Mouse (Mus musculus) intestine, embryonic 14.5 days (tissue): Measurements from ENCODE around the gene Abcb11. TPM values are rescaled to one million over a fixed set of nuclear protein-coding genes. Genes with fewer than 3 reads are reported as not detected.
"Not testable (repeated sequence)": the region's sequence is repeated elsewhere in the genome, so short reads cannot be mapped to it uniquely, and the experiment has no call there.

ENCODE experiments used
- ATAC-seq: fragments of 200-750 bp; cut with Nextera tagmentation; replicated peaks from 2 replicates; pipeline ENCODE4 v1.8.0; 2017; ENCODE audit warnings: low read depth, moderate number of reproducible peaks, moderate TSS enrichment, moderate library complexity; ENCODE audit not compliant: low FRiP score, low TSS enrichment
- DNase-seq: peaks from one replicate; pipeline ENCODE4 v3.0.0-alpha.2; 2018; ENCODE audit warnings: low spot score
- H3K27ac ChIP-seq: fragments of 300-500 bp; sonication (generic); 2 replicates; pipeline ENCODE4 v1.5.1; 2014; ENCODE audit warnings: low read depth, mild to moderate bottlenecking, control low read depth
- H3K27me3 ChIP-seq: fragments of 300-500 bp; sonication (generic); replicated peaks from 2 replicates; pipeline ENCODE4 v1.6.1; 2014; ENCODE audit warnings: low read length, control low read depth; ENCODE audit not compliant: control insufficient read depth, insufficient read depth
- H3K36me3 ChIP-seq: fragments of 300-500 bp; sonication (generic); 2 replicates; pipeline ENCODE4 v1.6.1; 2014; ENCODE audit warnings: low read length, control low read depth; ENCODE audit not compliant: control insufficient read depth, insufficient read depth
- H3K4me1 ChIP-seq: fragments of 300-500 bp; sonication (generic); replicated peaks from 2 replicates; pipeline ENCODE4 v1.6.1; 2014; ENCODE audit warnings: low read length, control low read depth, mixed read lengths; ENCODE audit not compliant: control insufficient read depth, insufficient read depth
- H3K4me2 ChIP-seq: fragments of 300-500 bp; sonication (generic); 2 replicates; pipeline ENCODE4 v1.6.1; 2014; ENCODE audit warnings: low read length
- H3K4me3 ChIP-seq: fragments of 300-500 bp; sonication (generic); 2 replicates; pipeline ENCODE4 v1.5.1; 2014; ENCODE audit warnings: low read depth, low read length, control low read depth, mixed read lengths
- H3K9ac ChIP-seq: fragments of 300-500 bp; sonication (generic); 2 replicates; pipeline ENCODE4 v1.6.1; 2014; ENCODE audit warnings: mild to moderate bottlenecking, low read length
- H3K9me3 ChIP-seq: fragments of 300-500 bp; sonication (generic); 2 replicates; pipeline ENCODE4 v1.6.1; 2016; ENCODE audit warnings: low read length, control low read depth; ENCODE audit not compliant: control insufficient read depth
- WGBS: fragments of 180-500 bp; shearing (Covaris S2); extraction: QIAGEN DNeasy Blood & Tissue Kit; methylation state at CpG from one replicate; pipeline ENCODE4 v1.1.7; 2014; 5-methylcytosine and 5-hydroxymethylcytosine counted together
- polyA plus RNA-seq: library from polyadenylated mRNA; unstranded; fragments of >200 nt; fragmentation: Nextera tagmentation; extraction: Ambion mirVana; gene quantifications from 2 replicates; pipeline ENCODE4 v1.2.1, GENCODE M21; 2014

The Abcb11 gene
- polyA plus RNA-seq, 1 experiment from 2014 or later = not detected

DNA sequence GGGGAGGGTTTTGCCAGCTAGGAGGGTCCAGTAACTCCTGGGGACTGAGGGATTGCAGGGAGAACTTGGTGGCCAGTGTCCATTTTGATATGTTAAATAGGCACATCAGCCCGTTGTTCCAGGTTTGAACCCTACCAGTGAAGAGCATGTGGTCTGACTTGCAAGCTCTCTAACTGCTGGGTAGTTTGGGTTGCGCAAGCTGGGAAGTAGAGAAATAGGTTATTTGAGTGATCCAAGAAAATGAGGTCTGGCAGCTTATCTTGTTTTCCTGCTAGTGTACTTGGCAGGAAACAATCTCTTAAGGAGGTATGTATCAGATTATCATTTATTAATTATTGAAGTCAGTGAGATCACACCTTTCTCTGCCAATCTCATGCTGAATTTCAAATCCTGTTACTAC lies 22.4 kb upstream of the Abcb11 start:
- H3K27ac ChIP-seq = no peak overlapping the region
- H3K4me1 ChIP-seq = no peaks in the 10 kb centered on the region
- H3K9me3 ChIP-seq = no peaks in the 10 kb centered on the region
- ATAC-seq (no peak), DNase-seq (no peak)
- no peaks in the 10 kb centered on the region for H3K27me3 ChIP-seq
- 86% methylated on average over 2 of the region's 2 CpGs for WGBS
- no peak overlapping the region for H3K4me2 ChIP-seq
- no peaks in the 10 kb centered on the region for H3K36me3 ChIP-seq
- H3K4me3 ChIP-seq = no peak overlapping the region
- no peak overlapping the region for H3K9ac ChIP-seq

DNA sequence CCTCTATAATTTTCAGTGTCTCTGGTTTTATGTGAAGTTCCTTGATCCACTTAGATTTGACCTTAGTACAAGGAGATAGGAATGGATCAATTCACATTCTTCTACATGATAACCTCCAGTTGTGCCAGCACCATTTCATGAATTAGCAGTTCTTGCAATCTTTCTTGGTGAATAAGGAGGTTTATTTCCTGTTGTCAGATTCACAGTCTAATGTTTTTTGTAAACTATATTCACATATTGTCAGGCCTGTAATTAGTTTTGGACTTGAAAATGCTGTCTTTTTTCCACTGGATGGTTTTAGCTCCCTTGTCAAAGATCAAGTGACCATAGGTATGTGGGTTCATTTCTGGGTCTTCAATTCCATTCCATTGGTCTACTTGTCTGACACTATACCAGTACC lies 13.0 kb upstream of the Abcb11 start:
- H3K27ac ChIP-seq, H3K4me1 ChIP-seq, H3K9me3 ChIP-seq, H3K4me3 ChIP-seq, H3K9ac ChIP-seq, DNase-seq, H3K36me3 ChIP-seq, H3K4me2 ChIP-seq, H3K27me3 ChIP-seq: not testable (repeated sequence)
- ATAC-seq = peak; percentile 100

DNA sequence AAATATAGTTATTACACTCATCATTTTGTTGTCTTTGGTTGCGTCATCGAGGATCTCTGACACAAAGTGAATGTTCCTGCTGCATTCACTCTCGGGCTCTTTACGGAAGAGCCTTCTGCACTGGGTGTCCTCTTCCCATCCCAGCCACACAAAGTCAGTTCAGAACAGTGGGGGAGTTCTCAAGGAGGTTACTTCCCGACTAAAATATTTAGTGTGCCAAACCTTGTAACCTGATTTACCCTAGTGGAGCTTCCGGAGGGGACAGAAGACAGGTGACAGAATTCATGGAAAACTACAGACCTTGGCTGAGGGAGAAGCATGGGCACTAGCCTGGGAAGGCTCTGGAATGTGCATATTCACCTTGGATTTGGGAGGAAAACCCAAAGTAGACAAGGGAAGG lies 910 bp downstream of the Abcb11 start:
- Histone ChIP-seq H3K4me1 (no peaks in the 10 kb centered on the region), H3K9me3 (no peaks in the 10 kb centered on the region), H3K9ac (no peak overlapping the region), H3K4me3 (no peak overlapping the region), H3K36me3 (no peaks in the 10 kb centered on the region), H3K27me3 (no peaks in the 10 kb centered on the region), H3K4me2 (no peak overlapping the region), H3K27ac (no peak overlapping the region)
- ATAC-seq (no peak), DNase-seq (no peak)
- WGBS = 91% methylated on average over 6 of the region's 6 CpGs

DNA sequence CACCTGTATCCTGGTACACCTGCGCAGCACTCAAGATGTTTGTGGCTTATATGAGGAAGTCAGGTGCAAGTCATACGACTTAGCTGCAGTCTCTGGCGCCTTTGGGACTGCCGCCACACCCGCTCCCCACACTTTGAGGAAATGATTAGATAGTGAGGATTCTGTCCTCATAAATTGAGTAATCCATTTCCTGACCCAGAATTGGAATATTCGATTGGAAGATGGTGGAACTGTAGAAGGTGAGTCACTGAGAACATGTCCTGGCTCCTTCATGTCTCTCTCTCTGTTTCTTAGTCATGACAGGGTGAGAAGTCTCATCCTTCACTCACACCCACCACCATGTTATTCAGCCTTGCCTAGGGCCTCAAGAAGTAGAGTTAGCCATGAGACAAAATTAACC lies 10.9 kb downstream of the Abcb11 start:
- ATAC-seq = not testable (repeated sequence)

DNA sequence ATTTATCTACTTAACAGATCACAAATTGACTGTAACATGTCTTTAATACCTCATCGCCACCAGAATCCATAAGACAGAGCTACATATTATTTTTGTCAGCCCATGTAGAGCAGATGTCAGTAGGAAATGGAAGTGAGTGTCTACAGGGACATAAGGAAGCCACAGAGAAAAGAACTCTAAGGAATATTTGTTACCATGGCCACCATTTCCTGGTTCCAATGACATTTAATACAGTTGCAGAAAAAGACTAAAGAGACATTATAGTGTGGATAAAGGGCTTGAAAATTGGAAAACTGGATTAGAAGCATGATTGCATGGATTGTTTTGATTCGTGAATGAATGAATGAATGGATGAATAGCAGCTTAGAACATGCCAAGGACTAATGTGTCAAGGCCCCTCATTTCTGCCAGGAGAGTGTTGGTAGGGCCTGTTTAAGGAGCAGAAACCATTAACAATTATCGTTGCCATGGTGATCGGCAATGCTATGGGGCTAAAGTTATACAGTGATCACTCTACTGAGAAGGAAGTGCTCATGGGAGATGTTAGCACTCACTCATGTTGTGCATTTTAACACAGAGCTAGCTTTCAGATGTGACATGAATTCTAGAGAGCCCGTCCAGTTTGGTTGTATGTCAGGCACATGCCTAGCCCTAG lies 13.8 kb downstream of the Abcb11 start:
- DNase-seq = no peak
- Histone ChIP-seq H3K27me3 (no peaks in the 10 kb centered on the region), H3K4me2 (no peak overlapping the region), H3K4me1 (no peaks in the 10 kb centered on the region), H3K27ac (no peak overlapping the region), H3K4me3 (no peak overlapping the region), H3K9me3 (no peaks in the 10 kb centered on the region), H3K9ac (no peak overlapping the region), H3K36me3 (no peaks in the 10 kb centered on the region)
- no peak for ATAC-seq
- WGBS = 88% methylated on average over 5 of the region's 5 CpGs

More for the DNA sequence above, 10.9 kb downstream of the Abcb11 start:
- DNase-seq, H3K4me3 ChIP-seq, H3K9me3 ChIP-seq, H3K4me2 ChIP-seq, H3K36me3 ChIP-seq, H3K27ac ChIP-seq, H3K9ac ChIP-seq, H3K4me1 ChIP-seq, H3K27me3 ChIP-seq: not testable (repeated sequence)
- 85% methylated on average over 5 of the region's 6 CpGs for WGBS

DNA sequence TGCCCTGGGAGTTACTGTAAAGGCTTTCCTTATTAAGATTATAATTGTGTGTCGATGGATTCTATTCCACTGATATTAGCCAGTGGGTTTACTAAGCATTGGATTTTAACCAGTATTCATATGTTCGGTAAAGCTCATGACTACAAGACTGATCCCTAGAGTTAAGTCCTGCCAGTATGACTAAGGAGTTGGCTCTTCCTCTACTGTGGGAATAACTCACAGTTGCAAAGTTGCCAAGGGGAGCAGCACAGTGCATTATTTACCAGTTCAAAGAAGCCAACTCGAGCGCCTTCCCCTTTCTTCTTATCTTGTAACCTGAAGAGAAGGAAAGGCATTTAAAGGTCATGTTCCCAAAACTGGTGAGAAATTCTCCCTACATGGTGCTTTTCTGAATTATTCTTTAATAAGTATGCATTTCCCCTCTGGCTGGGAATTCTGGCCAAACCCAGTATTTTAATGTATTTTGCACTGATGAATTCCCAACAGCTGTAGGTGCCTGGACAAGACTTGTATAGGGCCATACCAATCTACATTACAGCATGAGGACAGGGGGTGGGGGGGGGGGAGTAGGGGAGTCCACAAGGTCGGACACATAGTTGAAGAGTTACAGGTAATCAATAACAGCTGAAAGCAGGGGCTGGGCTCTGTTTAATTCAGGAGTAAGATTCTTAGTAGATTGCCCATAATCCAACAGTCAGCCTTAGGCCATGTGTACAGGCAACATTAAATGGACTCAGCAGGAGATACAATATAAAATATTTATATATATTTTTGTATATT lies 17.3 kb downstream of the Abcb11 start:
- no peaks in the 10 kb centered on the region for H3K4me1 ChIP-seq
- H3K9me3 ChIP-seq = no peaks in the 10 kb centered on the region
- ATAC-seq (no peak), DNase-seq (no peak)
- H3K9ac ChIP-seq = no peak overlapping the region
- 79% methylated on average over 5 of the region's 5 CpGs for WGBS
- no peaks in the 10 kb centered on the region for H3K36me3 ChIP-seq
- no peak overlapping the region for H3K27ac ChIP-seq
- no peaks in the 10 kb centered on the region for H3K27me3 ChIP-seq
- no peak overlapping the region for H3K4me3 ChIP-seq
- no peak overlapping the region for H3K4me2 ChIP-seq

DNA sequence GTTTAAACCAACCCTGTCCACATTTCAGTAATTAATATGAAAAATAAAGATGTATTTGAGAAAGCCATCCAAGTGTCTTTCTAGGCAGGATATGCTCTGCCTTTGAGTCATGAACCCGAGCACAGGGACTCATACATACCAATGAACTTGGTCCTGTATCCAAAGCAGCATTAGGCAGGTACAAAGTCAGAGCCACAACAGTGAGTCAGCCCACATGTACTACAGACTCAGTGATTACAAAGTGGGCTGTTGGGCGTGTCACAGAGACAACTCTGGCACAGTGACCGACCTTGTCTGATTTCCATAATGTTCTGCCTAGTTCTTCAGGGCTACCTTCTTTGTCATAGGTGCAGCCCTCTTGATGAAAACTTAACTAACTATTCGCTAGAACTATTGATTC lies 19.4 kb downstream of the Abcb11 start:
- no peaks in the 10 kb centered on the region for H3K27me3 ChIP-seq
- H3K36me3 ChIP-seq = no peaks in the 10 kb centered on the region
- no peak for DNase-seq
- no peaks in the 10 kb centered on the region for H3K4me1 ChIP-seq
- no peaks in the 10 kb centered on the region for H3K9me3 ChIP-seq
- no peak overlapping the region for H3K4me3 ChIP-seq
- WGBS = 80% methylated on average over 4 of the region's 4 CpGs
- no peak overlapping the region for H3K4me2 ChIP-seq
- H3K9ac ChIP-seq = no peak overlapping the region
- H3K27ac ChIP-seq = no peak overlapping the region
- no peak for ATAC-seq

DNA sequence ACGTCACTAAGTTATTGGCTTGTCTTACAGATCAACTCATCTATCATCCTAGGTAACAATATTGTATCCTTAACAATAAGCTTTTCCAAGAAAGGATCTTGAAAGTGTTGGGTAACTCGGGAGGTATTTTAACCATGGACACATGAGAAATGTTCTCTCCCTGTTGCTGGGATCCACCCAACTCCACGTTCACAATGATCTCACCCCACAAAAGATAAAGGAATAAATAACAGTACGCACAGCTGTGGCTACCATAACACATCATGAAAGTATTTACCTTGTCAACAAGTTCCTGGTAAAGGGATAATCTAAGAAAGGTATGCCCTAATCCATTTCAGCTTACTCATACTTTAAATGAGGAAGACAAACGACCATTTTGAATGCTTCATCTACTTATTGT lies 21.0 kb downstream of the Abcb11 start:
- Histone ChIP-seq H3K36me3 (no peaks in the 10 kb centered on the region), H3K4me2 (no peak overlapping the region), H3K27me3 (no peaks in the 10 kb centered on the region), H3K9me3 (no peaks in the 10 kb centered on the region), H3K9ac (no peak overlapping the region), H3K4me3 (no peak overlapping the region), H3K4me1 (no peaks in the 10 kb centered on the region), H3K27ac (no peak overlapping the region)
- no peak for ATAC-seq
- 58% methylated on average over 5 of the region's 5 CpGs for WGBS
- no peak for DNase-seq

DNA sequence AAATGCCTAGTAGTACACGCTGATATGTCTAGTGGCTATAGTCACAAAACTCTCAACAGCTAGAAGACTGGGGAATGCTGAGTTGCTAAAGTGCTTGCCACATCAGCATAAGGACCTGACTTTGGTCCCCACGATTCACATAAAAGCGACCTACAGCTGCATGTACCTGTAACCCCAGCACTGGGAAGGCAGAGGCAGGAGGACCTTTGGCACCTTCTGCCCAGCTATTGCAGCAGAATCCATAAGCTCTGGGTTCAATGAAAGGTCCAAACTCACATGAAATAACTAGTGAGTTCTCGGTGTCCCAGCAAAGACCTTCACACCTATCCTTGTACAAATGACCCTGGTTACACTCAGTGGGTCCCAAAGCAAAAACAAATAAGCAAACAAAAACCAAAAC lies 31.1 kb downstream of the Abcb11 start:
- no peak overlapping the region for H3K27ac ChIP-seq
- no peak overlapping the region for H3K4me3 ChIP-seq
- no peak for DNase-seq
- no peaks in the 10 kb centered on the region for H3K4me1 ChIP-seq
- H3K27me3 ChIP-seq = no peaks in the 10 kb centered on the region
- H3K36me3 ChIP-seq = no peaks in the 10 kb centered on the region
- no peak overlapping the region for H3K9ac ChIP-seq
- no peak overlapping the region for H3K4me2 ChIP-seq
- H3K9me3 ChIP-seq = no peaks in the 10 kb centered on the region
- no peak for ATAC-seq
- 93% methylated on average over 4 of the region's 4 CpGs for WGBS
